Mouse (Mus musculus) c-Kit-positive CD71-positive TER-119-positive erythroid progenitor cells, embryonic 14.5 days (primary cell): ENCODE measurements at regions not wholly inside any gene's neighbourhood (a gene's known extent, or its start where the extent isn't known, plus 50 kb on each side); places are given as distances from the start of the nearest gene placed in this dataset.

Experiments used
- DNase-seq: peaks from one replicate; pipeline ENCODE4 v3.0.0-alpha.2; 2013; ENCODE audit warnings: low spot score

DNA sequence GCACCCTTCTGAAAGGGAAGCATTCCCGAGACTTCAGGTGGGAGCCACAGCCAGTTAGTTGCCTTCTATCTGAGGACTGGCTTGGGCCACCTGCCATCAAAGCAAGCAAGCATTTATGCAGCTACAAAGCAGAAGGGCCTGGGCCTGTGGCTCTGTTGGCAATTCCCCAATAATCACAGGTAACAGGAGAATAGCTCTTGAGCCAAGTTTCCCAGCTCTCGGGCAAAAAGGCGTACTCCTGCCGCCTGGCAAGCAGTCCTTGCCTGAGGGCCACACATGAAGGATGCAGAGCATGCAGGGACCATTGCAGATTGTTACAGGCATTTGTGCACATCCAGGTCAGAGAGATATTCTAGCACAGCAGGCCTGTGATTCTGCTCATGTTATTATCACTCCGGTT lies 53.2 kb upstream of the Unc5a start:
- no peak for DNase-seq
